Mouse (Mus musculus): ENCODE results near the gene Pfn2. TPM values are rescaled to one million over a fixed set of nuclear protein-coding genes. Genes with fewer than 3 reads are reported as not detected.

Gene Pfn2
- polyA plus RNA-seq, 1 experiment from 2014 or later: 58.9 TPM

Other genes starting within 250 kb of the Pfn2 start
- 50.6 and 51.7 TPM in 2 replicates for gene Commd2, start 196.4 kb downstream of the Pfn2 start, polyA plus RNA-seq (2016; fragmentation: Nextera tagmentation; extraction: Ambion mirVana)
- gene Ankub1, start 155.3 kb downstream of the Pfn2 start, polyA plus RNA-seq (2016; fragmentation: Nextera tagmentation; extraction: Ambion mirVana): 0.06 TPM in 1 of 2 replicates, not detected in the other
- 56.3 and 63.8 TPM in 2 replicates for gene Rnf13, start 112.0 kb downstream of the Pfn2 start, polyA plus RNA-seq (2016; fragmentation: Nextera tagmentation; extraction: Ambion mirVana)

Measured in heart, embryonic 12.5 days (tissue).